Mouse (Mus musculus): ENCODE data around the gene Cdc42bpa.
"Not testable (repeated sequence)": the region's sequence is repeated elsewhere in the genome, so short reads cannot be mapped to it uniquely, and the experiment has no call there.

Gene Cdc42bpa

GRCm38 (mm10) chr1:179960882-179961698 lies 818 bp downstream of the Cdc42bpa start:
- no peak for DNase-seq (ENCODE audit: low read depth, low spot score)

DNA sequence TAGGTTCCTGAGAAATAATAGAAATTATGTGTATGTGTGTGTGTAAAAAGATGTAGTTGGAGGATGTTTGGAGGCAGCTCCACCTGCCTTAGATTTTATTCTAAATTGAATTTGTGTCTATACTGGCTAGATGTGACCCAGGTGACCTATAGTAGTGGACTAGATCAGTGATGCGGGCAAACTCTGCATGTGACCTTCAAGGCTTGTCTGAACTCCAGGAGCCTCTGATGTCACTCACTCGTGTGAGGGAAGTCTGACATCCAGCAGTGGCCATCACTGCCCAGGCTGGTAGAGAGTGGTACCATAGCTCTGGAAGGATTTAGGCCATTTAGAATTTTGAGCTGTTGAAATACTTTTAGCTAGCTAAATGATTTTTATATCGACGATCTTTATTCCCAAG lies 1.5 kb downstream of the Cdc42bpa start:
- no peak for DNase-seq (ENCODE audit: low read depth, low spot score)

DNA sequence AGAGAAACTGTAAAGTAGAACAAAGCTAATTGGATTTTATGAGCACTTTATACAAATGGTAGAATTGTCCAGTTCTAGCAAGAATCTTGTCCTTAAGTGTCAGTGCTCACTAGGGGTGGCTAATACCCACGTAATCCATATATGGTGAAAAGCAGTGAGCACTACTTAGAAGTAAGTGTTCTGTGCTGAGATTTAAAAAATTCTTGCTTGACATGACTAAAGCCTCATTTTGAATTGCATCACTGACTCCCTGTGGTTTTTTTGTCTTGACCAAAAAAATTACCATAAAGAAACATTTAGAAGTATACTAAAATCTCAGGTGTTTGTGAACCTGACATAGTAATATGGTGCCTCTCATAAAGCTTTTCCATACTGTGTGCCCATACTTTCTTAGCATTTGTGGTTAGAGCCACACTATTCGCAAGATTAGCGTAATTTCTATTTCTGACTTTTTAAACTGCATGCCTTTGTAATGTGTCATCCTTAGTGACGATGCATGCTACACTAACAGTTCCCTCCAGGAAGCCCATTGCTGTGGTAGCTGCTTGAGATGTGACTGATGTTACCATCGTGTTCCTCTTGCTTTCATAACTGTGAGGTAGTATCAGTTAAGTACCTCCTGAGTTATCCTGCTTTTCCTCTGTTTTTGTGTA lies 9.6 kb downstream of the Cdc42bpa start:
- DNase-seq (ENCODE audit: low read depth, low spot score), result no peak

- no peak for DNase-seq (ENCODE audit: low read depth, low spot score)
Observed at GRCm38 (mm10) chr1:179975021-179975420, 14.7 kb downstream of the Cdc42bpa start.

DNA sequence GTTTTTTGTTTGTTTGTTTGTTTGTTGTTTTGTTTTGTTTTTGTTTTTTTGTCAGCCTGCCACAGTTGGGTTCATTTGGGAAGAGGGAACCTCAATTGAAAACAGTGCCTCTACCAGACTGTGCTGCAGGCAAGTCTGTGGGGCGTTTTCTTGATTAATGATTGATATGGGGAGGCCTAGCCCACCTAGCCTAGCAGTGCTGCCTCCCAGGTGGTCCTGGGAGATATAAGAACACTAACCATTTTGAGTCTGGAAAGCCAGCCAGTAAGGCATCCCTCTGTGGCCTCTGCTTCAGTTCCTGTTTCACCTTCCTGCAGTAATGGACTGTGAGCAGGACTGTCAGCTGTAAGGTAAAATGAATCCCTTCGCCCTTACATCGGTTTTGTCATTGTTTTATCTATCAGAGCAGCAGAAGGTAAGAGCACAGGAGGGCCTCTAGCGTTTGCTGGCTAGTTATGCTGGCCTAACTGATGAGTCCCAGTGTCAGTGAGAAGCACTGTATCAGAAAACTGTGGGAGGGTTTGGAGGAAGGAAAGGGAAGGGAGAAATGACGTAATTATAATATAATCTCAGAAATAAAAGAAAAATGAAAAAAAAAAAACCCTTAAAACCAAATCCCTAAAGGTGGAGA lies 15.5 kb downstream of the Cdc42bpa start:
- DNase-seq (ENCODE audit: low read depth, low spot score), result no peak

DNA sequence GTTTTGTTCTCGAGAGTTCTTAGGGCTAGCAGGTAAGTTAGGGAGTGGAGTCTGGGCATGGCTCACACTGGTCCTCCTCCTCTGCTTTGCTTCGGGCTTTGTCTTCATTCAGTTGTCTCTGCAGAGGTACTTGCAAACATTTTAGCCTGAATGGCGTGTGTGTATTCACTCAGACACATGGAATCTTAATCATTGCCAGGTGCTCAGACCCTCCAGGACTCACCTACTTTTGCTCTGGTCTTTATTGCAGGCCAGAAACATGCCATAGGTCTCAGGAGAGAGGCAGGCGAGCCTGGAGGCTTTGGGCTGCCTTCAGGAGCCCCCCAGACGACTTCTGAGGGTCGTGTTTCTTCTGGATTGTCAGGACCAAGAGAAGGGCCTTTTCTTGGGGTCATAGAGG lies 17.2 kb downstream of the Cdc42bpa start:
- DNase-seq (ENCODE audit: low read depth, low spot score), result no peak

DNA sequence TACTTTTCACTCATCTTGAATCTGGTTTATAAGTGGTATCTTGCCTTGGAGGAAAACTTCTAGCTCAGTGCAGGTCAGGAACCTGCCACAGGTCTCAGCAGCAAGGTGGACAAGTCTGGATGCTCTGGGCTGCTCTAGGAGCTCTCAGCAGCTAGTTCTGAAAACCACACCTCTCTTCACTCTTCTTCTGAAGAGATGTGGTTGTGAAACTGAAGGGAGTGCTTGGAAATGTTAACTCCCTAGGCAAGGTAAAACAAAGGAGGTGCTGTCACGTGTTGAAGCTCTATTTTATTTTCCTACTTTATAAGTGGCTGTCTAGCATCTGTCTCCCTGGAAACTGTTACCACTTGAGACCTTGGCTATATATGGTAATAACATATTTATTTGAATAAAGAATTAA lies 18.5 kb downstream of the Cdc42bpa start:
- no peak for DNase-seq (ENCODE audit: low read depth, low spot score)

- DNase-seq (ENCODE audit: low read depth, low spot score), result no peak
Observed at GRCm38 (mm10) chr1:179981680-179982079, 21.4 kb downstream of the Cdc42bpa start.

DNA sequence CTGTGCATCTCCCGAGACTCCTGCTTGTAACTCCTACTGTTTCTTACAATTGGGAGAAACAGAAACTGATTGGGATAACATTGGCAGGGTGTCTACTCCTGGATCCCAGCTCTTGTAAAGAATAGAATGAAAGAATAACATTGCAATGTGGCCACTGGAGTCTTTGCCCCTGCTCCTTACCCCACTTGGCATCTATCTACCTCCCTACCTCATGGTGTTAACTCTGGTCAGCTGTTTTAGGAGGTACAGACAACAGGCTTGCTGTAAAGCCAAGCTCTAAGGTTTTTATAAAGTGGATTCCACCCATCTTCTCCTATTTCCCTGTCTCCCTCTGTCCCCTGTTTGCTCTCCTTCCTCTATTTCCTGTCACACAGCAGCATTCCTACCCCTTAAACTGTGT lies 21.9 kb downstream of the Cdc42bpa start:
- no peak for DNase-seq (ENCODE audit: low read depth, low spot score)

DNA sequence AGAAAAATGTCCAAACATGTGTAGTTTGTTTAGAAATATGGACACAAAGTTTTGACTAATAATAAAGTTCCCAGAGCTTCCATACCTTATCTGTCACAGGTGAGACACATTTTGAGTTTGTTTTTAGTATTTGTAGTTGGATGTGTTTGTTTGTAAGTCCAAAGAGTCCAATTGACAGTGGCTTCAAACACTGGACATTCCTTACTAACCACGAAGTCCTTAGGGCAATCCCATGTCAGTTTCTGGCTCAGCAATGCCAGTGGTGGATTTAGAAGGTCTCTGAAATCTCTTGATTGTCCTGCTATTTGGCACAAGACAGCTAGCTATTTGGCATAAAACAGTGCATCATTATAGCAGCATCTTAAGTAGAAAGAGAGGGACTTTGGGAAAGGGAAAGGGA lies 22.7 kb downstream of the Cdc42bpa start:
- no peak for DNase-seq (ENCODE audit: low read depth, low spot score)

GRCm38 (mm10) chr1:179984171-179984570 lies 23.9 kb downstream of the Cdc42bpa start:
- DNase-seq (ENCODE audit: low read depth, low spot score), result no peak

- no peak for DNase-seq (ENCODE audit: low read depth, low spot score)
Observed at GRCm38 (mm10) chr1:179991660-179992235, 31.5 kb downstream of the Cdc42bpa start.

- no peak for DNase-seq (ENCODE audit: low read depth, low spot score)
Observed at GRCm38 (mm10) chr1:179992255-179992654, 32.0 kb downstream of the Cdc42bpa start.

- DNase-seq (ENCODE audit: low read depth, low spot score), result no peak
Observed at GRCm38 (mm10) chr1:180008057-180008456, 47.8 kb downstream of the Cdc42bpa start.

DNA sequence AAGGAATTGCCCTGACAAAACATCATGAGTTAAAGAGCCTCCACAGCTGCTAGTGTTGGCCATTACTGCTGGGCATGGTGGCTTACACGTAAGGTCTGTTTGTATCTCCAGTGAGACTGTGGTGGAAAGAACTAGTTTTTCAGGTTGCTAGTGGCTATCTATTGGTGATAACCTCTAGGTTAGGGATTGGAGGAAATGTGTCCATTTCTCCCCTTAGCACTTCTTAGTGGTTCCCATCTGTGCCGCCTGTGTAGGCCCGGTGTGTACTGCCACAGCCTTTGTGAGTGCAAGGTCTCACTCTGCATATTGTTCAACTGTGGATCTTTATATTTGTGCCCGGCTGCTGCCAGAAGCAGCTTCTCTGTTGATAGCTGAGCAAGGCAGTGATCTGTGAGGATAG lies 53.2 kb downstream of the Cdc42bpa start:
- no peak for DNase-seq (ENCODE audit: low read depth, low spot score)

DNA sequence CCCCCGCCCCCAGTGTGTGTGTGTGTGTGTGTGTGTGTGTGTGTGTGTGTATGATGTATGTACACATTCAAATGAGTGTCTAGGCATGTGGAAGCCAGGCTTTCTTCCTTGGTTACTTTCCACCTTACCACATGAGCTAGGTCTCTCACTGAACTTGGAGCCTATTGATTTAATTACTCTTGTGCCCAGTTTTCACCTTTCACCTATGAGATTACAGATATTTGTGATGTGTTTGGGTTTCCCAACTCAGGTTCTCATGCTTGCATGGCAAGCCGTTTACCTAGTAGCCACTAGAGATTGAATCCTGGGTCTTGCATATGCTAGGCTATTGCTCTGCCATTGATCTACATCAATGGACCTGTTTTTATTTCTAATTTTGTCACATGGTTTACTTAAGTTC lies 57.9 kb downstream of the Cdc42bpa start:
- DNase-seq (ENCODE audit: low read depth, low spot score), result no peak

- no peak for DNase-seq (ENCODE audit: low read depth, low spot score)
Observed at GRCm38 (mm10) chr1:180021463-180022296, 61.4 kb downstream of the Cdc42bpa start.

GRCm38 (mm10) chr1:180023512-180023911 lies 63.2 kb downstream of the Cdc42bpa start:
- DNase-seq (ENCODE audit: low read depth, low spot score), result no peak

- not testable (repeated sequence) for DNase-seq (ENCODE audit: low read depth, low spot score)
Observed at GRCm38 (mm10) chr1:180029863-180030262, 69.6 kb downstream of the Cdc42bpa start.

GRCm38 (mm10) chr1:180030631-180031365 lies 70.5 kb downstream of the Cdc42bpa start:
- DNase-seq (ENCODE audit: low read depth, low spot score), result no peak
